Mouse (Mus musculus): ENCODE results near the gene Srp9. TPM values are rescaled to one million over a fixed set of nuclear protein-coding genes. Genes with fewer than 3 reads are reported as not detected.

Srp9 gene
- total and polyA plus RNA-seq, 3 experiments: 35.5 to 134 (median 59.0) TPM

DNA sequence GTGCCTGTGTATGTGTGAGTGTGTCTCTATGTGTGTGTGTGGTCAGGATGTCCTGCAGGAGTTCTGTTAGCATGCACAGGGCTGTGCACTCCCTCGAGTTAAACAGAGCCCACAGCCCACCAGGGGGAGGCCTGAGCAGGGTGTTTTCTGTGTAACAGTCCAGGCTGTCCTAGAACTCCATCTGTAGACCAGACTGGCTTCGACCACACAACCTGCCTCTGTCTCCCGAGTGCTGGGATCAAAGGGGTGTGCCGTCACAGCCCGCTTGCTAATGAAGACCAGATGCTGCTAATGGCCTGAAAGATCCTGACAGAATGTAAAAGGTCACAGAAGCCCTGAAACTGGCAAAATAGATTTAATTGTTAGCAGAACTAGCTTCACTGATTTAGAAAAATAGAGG lies 21.0 kb downstream of the Srp9 start:
- H3K9me3 ChIP-seq (replicated peaks): no peaks in the 10 kb centered on the region
- DNase-seq (ENCODE audit: low spot score) (no peak), ATAC-seq (ENCODE audit: extremely low read depth, insufficient number of reproducible peaks, low FRiP score, poor library complexity, severe bottlenecking) (no peak)
- H3K4me1 ChIP-seq (ENCODE audit: insufficient read depth, low read depth, low read length): peaks cover 5% of the 10 kb centered on the region; the same call in 1 of the 2 replicates
- H3K27me3 ChIP-seq (ENCODE audit: insufficient read depth, low read length): peaks cover 7% of the 10 kb centered on the region; the same call in 1 of the 2 replicates
- H3K36me3 ChIP-seq (replicated peaks): no peaks in the 10 kb centered on the region
- no peak overlapping the region for H3K4me3 ChIP-seq (ENCODE audit: low read depth, low read length)
- TF ChIP-seq POLR2AphosphoS5 (IDR thresholded peaks at IDR 0.05; ENCODE audit: insufficient replicate concordance, low read depth, low read length) (no peak), CTCF (IDR thresholded peaks at IDR 0.05; ENCODE audit: low read depth, low read length) (no peak), GATA1 (IDR thresholded peaks at IDR 0.05; ENCODE audit: borderline replicate concordance, low read length) (no peak), GATA2 (IDR thresholded peaks at IDR 0.05; ENCODE audit: borderline replicate concordance, low read depth, low read length) (no peak), TAL1 (conservative IDR thresholded peaks at IDR 0.05; ENCODE audit: low read depth, low read length) (no peak)

DNA sequence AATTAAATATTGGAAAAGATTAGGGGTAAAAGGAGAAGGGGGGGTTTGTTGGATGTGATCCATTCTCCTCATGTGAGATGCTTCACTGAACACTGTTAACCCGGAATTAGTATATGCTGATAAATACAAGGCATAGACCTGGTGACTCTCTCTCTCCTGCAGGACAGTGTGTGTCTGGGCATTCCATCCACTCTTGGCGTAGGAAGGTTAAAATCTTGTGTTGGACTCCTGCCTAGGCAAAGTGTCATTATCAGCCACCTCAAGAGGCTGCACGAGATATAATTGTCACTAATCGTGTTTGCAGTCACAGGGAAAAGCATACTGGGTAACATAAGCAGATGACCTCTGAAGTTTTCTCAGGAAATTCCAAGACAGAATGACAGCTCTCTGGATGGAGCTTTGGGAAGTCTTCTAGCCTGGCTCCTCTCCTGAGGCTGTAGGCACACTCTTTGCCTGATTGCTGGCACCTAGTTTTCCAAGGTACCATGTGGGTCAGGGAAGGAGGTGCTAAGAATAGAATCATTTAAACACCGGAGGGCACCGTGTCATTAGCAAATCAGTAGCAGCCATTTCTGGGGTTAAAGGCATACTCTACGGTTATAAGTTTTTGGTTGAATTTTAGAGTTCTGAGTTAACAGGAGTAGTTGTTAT lies 24.5 kb downstream of the Srp9 start:
- TF ChIP-seq POLR2AphosphoS5 (IDR thresholded peaks at IDR 0.05; ENCODE audit: insufficient replicate concordance, low read depth, low read length) (no peak), TAL1 (conservative IDR thresholded peaks at IDR 0.05; ENCODE audit: low read depth, low read length) (no peak), GATA1 (IDR thresholded peaks at IDR 0.05; ENCODE audit: borderline replicate concordance, low read length) (no peak), CTCF (IDR thresholded peaks at IDR 0.05; ENCODE audit: low read depth, low read length) (no peak), GATA2 (IDR thresholded peaks at IDR 0.05; ENCODE audit: borderline replicate concordance, low read depth, low read length) (no peak)
- Histone ChIP-seq H3K4me1 (ENCODE audit: insufficient read depth, low read depth, low read length) (peaks cover 5% of the 10 kb centered on the region; the same call in 1 of the 2 replicates), H3K36me3 (replicated peaks) (no peaks in the 10 kb centered on the region), H3K27me3 (ENCODE audit: insufficient read depth, low read length) (peaks cover 3% of the 10 kb centered on the region; the same call in 1 of the 2 replicates), H3K9me3 (replicated peaks) (no peaks in the 10 kb centered on the region), H3K4me3 (ENCODE audit: low read depth, low read length) (no peak overlapping the region)
- ATAC-seq (ENCODE audit: extremely low read depth, insufficient number of reproducible peaks, low FRiP score, poor library complexity, severe bottlenecking): no peak
- no peak for DNase-seq (ENCODE audit: low spot score)

DNA sequence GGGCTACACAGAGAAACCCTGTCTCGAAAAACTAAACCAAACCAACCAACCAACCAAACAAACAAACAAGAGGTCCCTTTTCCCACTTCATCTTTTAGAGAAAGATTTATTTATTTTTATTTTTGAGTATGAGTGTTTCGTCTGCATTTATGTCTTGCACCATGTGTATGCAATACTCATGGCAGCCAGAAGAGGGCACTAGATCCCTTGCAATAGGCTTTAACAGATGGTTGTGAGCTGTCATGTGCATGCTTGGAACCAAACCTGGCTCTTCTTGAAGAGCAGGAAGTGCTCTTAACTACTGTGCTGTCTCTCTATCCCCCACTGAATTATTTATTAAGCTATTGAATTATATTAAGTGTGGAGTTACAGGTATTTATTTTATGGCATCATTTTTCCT lies 25.4 kb downstream of the Srp9 start:
- Histone ChIP-seq H3K4me3 (ENCODE audit: low read depth, low read length) (no peak overlapping the region), H3K4me1 (ENCODE audit: insufficient read depth, low read depth, low read length) (peaks cover 5% of the 10 kb centered on the region; the same call in 1 of the 2 replicates), H3K36me3 (replicated peaks) (no peaks in the 10 kb centered on the region), H3K27me3 (ENCODE audit: insufficient read depth, low read length) (peaks cover 3% of the 10 kb centered on the region; the same call in 1 of the 2 replicates), H3K9me3 (replicated peaks) (no peaks in the 10 kb centered on the region)
- TF ChIP-seq CTCF (IDR thresholded peaks at IDR 0.05; ENCODE audit: low read depth, low read length) (peak; percentile 56), GATA1 (IDR thresholded peaks at IDR 0.05; ENCODE audit: borderline replicate concordance, low read length) (no peak)
- ATAC-seq (ENCODE audit: extremely low read depth, insufficient number of reproducible peaks, low FRiP score, poor library complexity, severe bottlenecking) (no peak), DNase-seq (ENCODE audit: low spot score) (no peak)

DNA sequence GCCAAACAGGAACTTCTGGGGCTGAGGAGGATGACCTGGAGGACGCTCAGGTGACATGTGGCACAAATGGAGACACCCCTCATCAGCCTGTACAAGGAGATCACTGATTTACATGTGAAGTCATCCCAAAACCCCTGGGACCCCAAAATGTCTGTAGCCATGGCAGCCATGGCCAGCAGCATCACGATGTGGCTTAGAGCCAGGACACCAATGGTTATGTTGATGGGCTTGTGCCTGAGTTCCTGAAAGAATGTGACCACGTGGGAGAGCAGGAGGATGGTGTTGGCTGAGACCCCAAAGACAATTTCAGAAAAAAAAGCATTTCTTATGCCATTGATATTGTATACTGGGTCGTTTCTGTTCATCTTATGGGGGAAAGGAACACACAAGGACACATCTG lies 33.2 kb downstream of the Srp9 start:
- H3K36me3 ChIP-seq (replicated peaks): no peaks in the 10 kb centered on the region
- H3K27me3 ChIP-seq (ENCODE audit: insufficient read depth, low read length): 0 out of 2 replicates have a peak, but pooled peaks cover 3% of the 10 kb centered on the region
- TF ChIP-seq GATA2 (IDR thresholded peaks at IDR 0.05; ENCODE audit: borderline replicate concordance, low read depth, low read length) (no peak), TAL1 (conservative IDR thresholded peaks at IDR 0.05; ENCODE audit: low read depth, low read length) (no peak), CTCF (IDR thresholded peaks at IDR 0.05; ENCODE audit: low read depth, low read length) (no peak), GATA1 (IDR thresholded peaks at IDR 0.05; ENCODE audit: borderline replicate concordance, low read length) (no peak), POLR2AphosphoS5 (IDR thresholded peaks at IDR 0.05; ENCODE audit: insufficient replicate concordance, low read depth, low read length) (no peak)
- DNase-seq (ENCODE audit: low spot score): no peak
- no peak for ATAC-seq (ENCODE audit: extremely low read depth, insufficient number of reproducible peaks, low FRiP score, poor library complexity, severe bottlenecking)
- no peak overlapping the region for H3K4me3 ChIP-seq (ENCODE audit: low read depth, low read length)
- 0 out of 2 replicates have a peak, but pooled peaks cover 5% of the 10 kb centered on the region for H3K4me1 ChIP-seq (ENCODE audit: insufficient read depth, low read depth, low read length)
- no peaks in the 10 kb centered on the region for H3K9me3 ChIP-seq (replicated peaks)

DNA sequence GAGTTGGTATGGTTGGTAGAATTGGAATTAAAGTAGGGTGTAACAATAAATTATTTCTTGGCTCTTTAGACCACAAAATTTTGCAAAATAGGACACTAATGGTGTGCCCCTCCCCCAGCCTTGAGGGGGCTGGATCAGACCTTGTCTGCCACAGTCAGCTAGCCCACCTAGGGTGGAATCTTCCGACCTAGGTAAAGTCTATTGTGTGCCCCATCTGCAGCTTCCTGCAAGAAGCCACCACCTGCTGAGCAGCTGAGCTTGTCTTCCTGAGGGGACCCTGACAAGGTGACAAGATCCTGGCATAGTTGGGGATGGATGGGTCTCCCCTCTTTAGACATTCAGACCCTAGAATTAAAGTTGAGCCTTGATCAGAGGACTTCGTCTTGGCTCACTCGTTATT lies 35.0 kb downstream of the Srp9 start:
- no peak for ATAC-seq (ENCODE audit: extremely low read depth, insufficient number of reproducible peaks, low FRiP score, poor library complexity, severe bottlenecking)

DNA sequence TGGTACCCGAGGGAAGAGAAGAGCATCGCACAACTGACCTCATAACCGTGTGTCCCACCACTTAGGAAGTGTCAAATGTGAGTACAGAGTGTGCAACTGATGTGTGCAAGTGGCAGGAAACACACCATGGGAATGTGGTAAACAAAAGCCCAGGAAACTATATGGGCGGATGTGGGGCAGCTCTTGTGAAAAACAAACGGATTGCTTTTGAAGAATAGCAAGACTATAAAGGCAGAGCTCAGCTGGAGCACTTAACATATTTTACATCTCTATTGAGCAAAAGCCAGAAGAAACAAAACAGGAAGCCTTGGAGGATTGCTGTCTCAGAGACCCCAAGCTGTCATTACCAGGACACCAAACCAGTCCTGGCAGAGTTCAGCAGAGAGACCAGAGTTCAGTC lies 38.4 kb downstream of the Srp9 start:
- ATAC-seq (ENCODE audit: extremely low read depth, insufficient number of reproducible peaks, low FRiP score, poor library complexity, severe bottlenecking) (no peak), DNase-seq (ENCODE audit: low spot score) (no peak)
- Histone ChIP-seq H3K4me3 (ENCODE audit: low read depth, low read length) (no peak overlapping the region), H3K36me3 (replicated peaks) (no peaks in the 10 kb centered on the region), H3K4me1 (ENCODE audit: insufficient read depth, low read depth, low read length) (0 out of 2 replicates have a peak, but pooled peaks cover 5% of the 10 kb centered on the region), H3K27me3 (ENCODE audit: insufficient read depth, low read length) (0 out of 2 replicates have a peak, but pooled peaks cover 3% of the 10 kb centered on the region), H3K9me3 (replicated peaks) (no peaks in the 10 kb centered on the region)
- TF ChIP-seq POLR2AphosphoS5 (IDR thresholded peaks at IDR 0.05; ENCODE audit: insufficient replicate concordance, low read depth, low read length): no peak
- TF ChIP-seq CTCF (IDR thresholded peaks at IDR 0.05; ENCODE audit: low read depth, low read length): no peak
- no peak for TF ChIP-seq GATA1 (IDR thresholded peaks at IDR 0.05; ENCODE audit: borderline replicate concordance, low read length)
- no peak for TF ChIP-seq GATA2 (IDR thresholded peaks at IDR 0.05; ENCODE audit: borderline replicate concordance, low read depth, low read length)
- no peak for TF ChIP-seq TAL1 (conservative IDR thresholded peaks at IDR 0.05; ENCODE audit: low read depth, low read length)

More for the DNA sequence above, 35.0 kb downstream of the Srp9 start:
- Histone ChIP-seq H3K9me3 (replicated peaks) (no peaks in the 10 kb centered on the region), H3K36me3 (replicated peaks) (no peaks in the 10 kb centered on the region), H3K4me1 (ENCODE audit: insufficient read depth, low read depth, low read length) (0 out of 2 replicates have a peak, but pooled peaks cover 5% of the 10 kb centered on the region), H3K27me3 (ENCODE audit: insufficient read depth, low read length) (0 out of 2 replicates have a peak, but pooled peaks cover 3% of the 10 kb centered on the region), H3K4me3 (ENCODE audit: low read depth, low read length) (no peak overlapping the region)
- DNase-seq (ENCODE audit: low spot score): no peak
- TF ChIP-seq TAL1 (conservative IDR thresholded peaks at IDR 0.05; ENCODE audit: low read depth, low read length) (no peak), GATA2 (IDR thresholded peaks at IDR 0.05; ENCODE audit: borderline replicate concordance, low read depth, low read length) (no peak), GATA1 (IDR thresholded peaks at IDR 0.05; ENCODE audit: borderline replicate concordance, low read length) (no peak), POLR2AphosphoS5 (IDR thresholded peaks at IDR 0.05; ENCODE audit: insufficient replicate concordance, low read depth, low read length) (no peak), CTCF (IDR thresholded peaks at IDR 0.05; ENCODE audit: low read depth, low read length) (no peak)

Measured in G1E (cell line).